Mouse (Mus musculus) kidney, embryonic 14.5 days (tissue): ENCODE data around the gene Rnf224. TPM values are rescaled to one million over a fixed set of nuclear protein-coding genes. Genes with fewer than 3 reads are reported as not detected.

Experiments
- ATAC-seq: fragments of 200-750 bp; cut with Nextera tagmentation; 2 replicates; pipeline ENCODE4 v1.8.0; 2017; ENCODE audit warnings: moderate number of reproducible peaks, mild to moderate bottlenecking, moderate TSS enrichment, moderate library complexity; ENCODE audit not compliant: low FRiP score, low TSS enrichment
- H3K27ac ChIP-seq: fragments of 300-500 bp; sonication (generic); 2 replicates; pipeline ENCODE4 v1.5.1; 2014; ENCODE audit warnings: low read depth, mild to moderate bottlenecking, low read length, moderate library complexity, mixed read lengths
- H3K27me3 ChIP-seq: fragments of 300-500 bp; sonication (generic); 2 replicates; pipeline ENCODE4 v1.6.1; 2014; ENCODE audit warnings: mild to moderate bottlenecking, low read length; ENCODE audit not compliant: control insufficient read depth, insufficient read depth
- H3K36me3 ChIP-seq: fragments of 300-500 bp; sonication (generic); 2 replicates; pipeline ENCODE4 v1.6.1; 2014; ENCODE audit warnings: low read length, mixed read lengths; ENCODE audit not compliant: control insufficient read depth, insufficient read depth
- H3K4me1 ChIP-seq: fragments of 300-500 bp; sonication (generic); 2 replicates; pipeline ENCODE4 v1.6.1; 2014; ENCODE audit warnings: low read length, mixed read lengths; ENCODE audit not compliant: control insufficient read depth, insufficient read depth
- H3K4me2 ChIP-seq: fragments of 300-500 bp; sonication (generic); replicated peaks from 2 replicates; pipeline ENCODE4 v1.6.1; 2014; ENCODE audit warnings: low read depth, mild to moderate bottlenecking, low read length
- H3K4me3 ChIP-seq: fragments of 300-500 bp; sonication (generic); 2 replicates; pipeline ENCODE4 v1.5.1; 2014; ENCODE audit warnings: mild to moderate bottlenecking, low read length
- H3K9ac ChIP-seq: fragments of 300-500 bp; sonication (generic); 2 replicates; pipeline ENCODE4 v1.6.1; 2014; ENCODE audit warnings: low read depth, mild to moderate bottlenecking, low read length, moderate library complexity
- H3K9me3 ChIP-seq: fragments of 300-500 bp; sonication (generic); 2 replicates; pipeline ENCODE4 v1.6.1; 2016; ENCODE audit warnings: low read length; ENCODE audit not compliant: control insufficient read depth
- WGBS: fragments of 180-500 bp; shearing (Covaris S2); extraction: QIAGEN DNeasy Blood & Tissue Kit; methylation state at CpG from one replicate; pipeline ENCODE4 v1.1.7; 2014; 5-methylcytosine and 5-hydroxymethylcytosine counted together
- polyA plus RNA-seq: library from polyadenylated mRNA; unstranded; fragments of >200 nt; fragmentation: Nextera tagmentation; extraction: Ambion mirVana; gene quantifications from 2 replicates; pipeline ENCODE4 v1.2.1, GENCODE M21; 2014

The Rnf224 gene
- polyA plus RNA-seq, 1 experiment from 2014 or later: 0.39 TPM

GRCm38 (mm10) chr2:25196172-25196954, 40.2 kb downstream of the Rnf224 start, which contains the start of gene Tor4a:
Tor4a (minus strand) TSS chr2:25196886.
- H3K27ac ChIP-seq: peak within 1 kb of the TSS; percentile 83
- H3K4me2 ChIP-seq: peak within 1 kb of the TSS; percentile 56
- peaks cover 4% of the 10 kb centered on the region; the same call in 1 of the 2 replicates for H3K4me1 ChIP-seq
- ATAC-seq: peak; percentile 69
- no peaks in the 10 kb centered on the region for H3K9me3 ChIP-seq
- WGBS: 12% methylated on average over 8 of the region's 8 CpGs
- H3K9ac ChIP-seq: peak within 1 kb of the TSS; percentile 44; the same call in 1 of the 2 replicates
- no peaks in the 10 kb centered on the region for H3K27me3 ChIP-seq
- peaks cover 30% of the 10 kb centered on the region for H3K36me3 ChIP-seq
- peak within 1 kb of the TSS; percentile 31 for H3K4me3 ChIP-seq

GRCm38 (mm10) chr2:25195211-25196156, 41.1 kb downstream of the Rnf224 start:
- WGBS: 19% methylated on average over 55 of the region's 55 CpGs
- Histone ChIP-seq H3K27ac (peak overlapping the region; percentile 83; the same call in 1 of the 2 replicates), H3K27me3 (no peaks in the 10 kb centered on the region), H3K9ac (peak overlapping the region; percentile 44; the same call in 1 of the 2 replicates), H3K4me1 (peaks cover 4% of the 10 kb centered on the region; the same call in 1 of the 2 replicates), H3K9me3 (no peaks in the 10 kb centered on the region), H3K4me3 (peak overlapping the region; percentile 31), H3K36me3 (peaks cover 22% of the 10 kb centered on the region), H3K4me2 (peak overlapping the region; percentile 56)
- 0 out of 2 replicates have a peak, but pooled peaks have one; percentile 13 for ATAC-seq

- Histone ChIP-seq H3K4me2 (peak overlapping the region; percentile 56; the same call in 1 of the 2 replicates), H3K9me3 (no peaks in the 10 kb centered on the region), H3K4me1 (peaks cover 4% of the 10 kb centered on the region; the same call in 1 of the 2 replicates), H3K27me3 (no peaks in the 10 kb centered on the region), H3K36me3 (peaks cover 13% of the 10 kb centered on the region), H3K4me3 (no peak overlapping the region), H3K9ac (peak overlapping the region; percentile 44), H3K27ac (no peak overlapping the region)
- 87% methylated on average over 17 of the region's 17 CpGs for WGBS
- ATAC-seq: no peak
Measured at GRCm38 (mm10) chr2:25194486-25195171, 42.0 kb downstream of the Rnf224 start.

GRCm38 (mm10) chr2:25194006-25194405, 42.6 kb downstream of the Rnf224 start:
- no peak for ATAC-seq
- Histone ChIP-seq H3K27me3 (no peaks in the 10 kb centered on the region), H3K9me3 (no peaks in the 10 kb centered on the region), H3K4me1 (peaks cover 4% of the 10 kb centered on the region; the same call in 1 of the 2 replicates), H3K27ac (peak overlapping the region; percentile 6; the same call in 1 of the 2 replicates), H3K9ac (no peak overlapping the region), H3K36me3 (peaks cover 8% of the 10 kb centered on the region; the same call in 1 of the 2 replicates), H3K4me3 (no peak overlapping the region), H3K4me2 (no peak overlapping the region; the same call in 1 of the 2 replicates)
- WGBS: 81% methylated on average over 5 of the region's 5 CpGs

GRCm38 (mm10) chr2:25193330-25193770, 43.2 kb downstream of the Rnf224 start:
- H3K27ac ChIP-seq: peak overlapping the region; percentile 6; the same call in 1 of the 2 replicates
- peak overlapping the region; percentile 3; the same call in 1 of the 2 replicates for H3K4me2 ChIP-seq
- H3K4me3 ChIP-seq: no peak overlapping the region
- 5% methylated on average over 6 of the region's 6 CpGs for WGBS
- H3K9ac ChIP-seq: no peak overlapping the region
- H3K27me3 ChIP-seq: no peaks in the 10 kb centered on the region
- ATAC-seq: peak; percentile 58
- peaks cover 4% of the 10 kb centered on the region; the same call in 1 of the 2 replicates for H3K4me1 ChIP-seq
- no peaks in the 10 kb centered on the region for H3K9me3 ChIP-seq
- peaks cover 1% of the 10 kb centered on the region; the same call in 1 of the 2 replicates for H3K36me3 ChIP-seq

GRCm38 (mm10) chr2:25187841-25188240, 48.7 kb downstream of the Rnf224 start:
- Histone ChIP-seq H3K36me3 (no peaks in the 10 kb centered on the region), H3K4me2 (no peak overlapping the region), H3K27ac (no peak overlapping the region), H3K27me3 (peaks cover 5% of the 10 kb centered on the region; the same call in 1 of the 2 replicates), H3K4me3 (no peak overlapping the region), H3K9me3 (no peaks in the 10 kb centered on the region), H3K9ac (no peak overlapping the region), H3K4me1 (peaks cover 12% of the 10 kb centered on the region; the same call in 1 of the 2 replicates)
- WGBS: 77% methylated on average over 6 of the region's 6 CpGs
- ATAC-seq: no peak

- ATAC-seq: no peak
- H3K36me3 ChIP-seq: no peaks in the 10 kb centered on the region
- peak overlapping the region; percentile 90 for H3K4me2 ChIP-seq
- 36% methylated on average over 5 of the region's 5 CpGs for WGBS
- no peak overlapping the region for H3K9ac ChIP-seq
- H3K4me3 ChIP-seq: no peak overlapping the region; the same call in 1 of the 2 replicates
- no peak overlapping the region for H3K27ac ChIP-seq
- H3K4me1 ChIP-seq: peaks cover 15% of the 10 kb centered on the region; the same call in 1 of the 2 replicates
- no peaks in the 10 kb centered on the region for H3K9me3 ChIP-seq
- H3K27me3 ChIP-seq: peaks cover 8% of the 10 kb centered on the region; the same call in 1 of the 2 replicates
Measured at GRCm38 (mm10) chr2:25186575-25186930, 50.0 kb downstream of the Rnf224 start.
